8 mouse cellular contexts compared by ENCODE assay signal in the genomic region with DNA sequence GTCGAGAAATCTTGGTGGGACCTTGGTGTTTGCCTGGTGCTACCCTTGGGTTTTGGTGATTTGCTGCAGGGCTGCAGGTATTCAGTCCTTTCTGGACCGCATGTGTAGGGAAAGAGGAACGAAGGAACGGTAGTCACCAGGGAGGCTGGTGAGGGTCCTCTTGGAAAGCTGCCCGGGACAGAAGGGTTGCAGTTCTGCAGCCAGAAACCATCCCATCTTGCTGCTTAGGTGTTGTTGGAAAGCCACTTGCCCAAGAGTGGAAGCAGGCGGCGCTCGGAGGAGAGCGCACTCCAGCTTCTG. TPM values are rescaled to one million over a fixed set of nuclear protein-coding genes. Genes with fewer than 3 reads are reported as not detected.
DNase-seq lines count a peak whose midpoint lies in the region; ATAC-seq and TF ChIP-seq lines count a peak whose summit lies in the region.

No protein-coding gene starts in this region.

- no peaks in the 10 kb centered on the region for H3K36me3 ChIP-seq in kidney, embryonic 16.5 days (ENCODE audit: insufficient read depth, low read length)
- no peaks in the 10 kb centered on the region for H3K36me3 ChIP-seq in hindbrain, embryonic 12.5 days
- no peaks in the 10 kb centered on the region for H3K36me3 ChIP-seq in midbrain, embryonic 12.5 days

- no peaks in the 10 kb centered on the region for H3K27me3 ChIP-seq in kidney, embryonic 16.5 days (ENCODE audit: insufficient read depth, low read length)
- no peaks in the 10 kb centered on the region for H3K27me3 ChIP-seq in cerebellum, adult 2 months (ENCODE audit: control insufficient read depth, insufficient read depth, low read length)
- no peaks in the 10 kb centered on the region for H3K27me3 ChIP-seq in hindbrain, embryonic 12.5 days
- H3K27me3 ChIP-seq in midbrain, embryonic 12.5 days = no peaks in the 10 kb centered on the region

- TF ChIP-seq CTCF in cerebellum, adult 2 months (IDR thresholded peaks at IDR 0.05; ENCODE audit: borderline replicate concordance, insufficient read depth, low read depth, low read length) = no peak

- no peak for TF ChIP-seq POLR2A in cerebellum, adult 2 months (IDR thresholded peaks at IDR 0.05; ENCODE audit: borderline replicate concordance, insufficient read depth, low read length)

- peak overlapping the region; percentile 95 for H3K4me3 ChIP-seq in kidney, embryonic 16.5 days (ENCODE audit: low read length)
- peak overlapping the region; percentile 85 for H3K4me3 ChIP-seq in cerebellum, adult 2 months (replicated peaks; ENCODE audit: insufficient read depth, low read depth, low read length)
- H3K4me3 ChIP-seq in hindbrain, embryonic 12.5 days = peak overlapping the region; percentile 85
- H3K4me3 ChIP-seq in midbrain, embryonic 12.5 days = peak overlapping the region; percentile 85

- peak overlapping the region; percentile 93 for H3K4me2 ChIP-seq in kidney, embryonic 16.5 days (replicated peaks; ENCODE audit: low read depth, low read length)
- H3K4me2 ChIP-seq in hindbrain, embryonic 12.5 days (replicated peaks) = peak overlapping the region; percentile 87
- peak overlapping the region; percentile 84 for H3K4me2 ChIP-seq in midbrain, embryonic 12.5 days (replicated peaks)

- H3K9ac ChIP-seq in kidney, embryonic 16.5 days (replicated peaks; ENCODE audit: low read length) = peak overlapping the region; percentile 96
- H3K9ac ChIP-seq in hindbrain, embryonic 12.5 days = peak overlapping the region; percentile 85
- H3K9ac ChIP-seq in midbrain, embryonic 12.5 days (replicated peaks) = peak overlapping the region; percentile 92

- peaks cover 2% of the 10 kb centered on the region; the same call in 1 of the 2 replicates for H3K9me3 ChIP-seq in kidney, embryonic 16.5 days (ENCODE audit: low read length)
- no peaks in the 10 kb centered on the region for H3K9me3 ChIP-seq in hindbrain, embryonic 12.5 days (replicated peaks)
- no peaks in the 10 kb centered on the region for H3K9me3 ChIP-seq in midbrain, embryonic 12.5 days

- ATAC-seq in kidney, embryonic 16.5 days (ENCODE audit: low FRiP score, low TSS enrichment) = 0 out of 2 replicates have a peak, but pooled peaks have one; percentile 50
- ATAC-seq in hindbrain, embryonic 12.5 days (ENCODE audit: low FRiP score) = peak; percentile 49; the same call in 1 of the 2 replicates
- peak; percentile 31 for ATAC-seq in midbrain, embryonic 12.5 days (ENCODE audit: low FRiP score, low read depth)
- no peak for ATAC-seq in activated CD4-positive, CD25-positive, alpha-beta regulatory T cell, adult 4 months

- peak overlapping the region; percentile 95 for H3K27ac ChIP-seq in kidney, embryonic 16.5 days (ENCODE audit: low read length)
- H3K27ac ChIP-seq in cerebellum, adult 2 months (ENCODE audit: insufficient read depth, low read length) = peak overlapping the region; percentile 27; the same call in 1 of the 2 replicates
- H3K27ac ChIP-seq in hindbrain, embryonic 12.5 days = peak overlapping the region; percentile 87
- H3K27ac ChIP-seq in midbrain, embryonic 12.5 days (replicated peaks) = peak overlapping the region; percentile 79

- H3K4me1 ChIP-seq in kidney, embryonic 16.5 days (ENCODE audit: insufficient read depth, low read length) = peaks cover 18% of the 10 kb centered on the region
- peaks cover 5% of the 10 kb centered on the region; the same call in 1 of the 2 replicates for H3K4me1 ChIP-seq in cerebellum, adult 2 months (ENCODE audit: control insufficient read depth, insufficient read depth, low read length)
- H3K4me1 ChIP-seq in hindbrain, embryonic 12.5 days = peaks cover 9% of the 10 kb centered on the region
- peaks cover 17% of the 10 kb centered on the region for H3K4me1 ChIP-seq in midbrain, embryonic 12.5 days

- DNase-seq in kidney, postnatal 14 days = no peak
- DNase-seq in cerebellum, adult 2 months = peak; percentile 59 to 65
- DNase-seq in spleen, postnatal 14 days (ENCODE audit: low spot score in 2 of 2) = no peak
- DNase-seq in adrenal gland, adult (ENCODE audit: inconsistent age in 2 of 2, low spot score in 1 of 2) = no peak

- WGBS in kidney, embryonic 16.5 days = 0% methylated on average over 9 of the region's 9 CpGs
- WGBS in cerebellum, adult 2 months = under 1% methylated on average over 9 of the region's 9 CpGs
- WGBS in hindbrain, embryonic 12.5 days = 2% methylated on average over 9 of the region's 9 CpGs
- 2% methylated on average over 9 of the region's 9 CpGs for WGBS in midbrain, embryonic 12.5 days

RNA-seq across cellular contexts. Expression of gene Ap3b1, which starts 0.7 kb away (rescaled TPM):
- polyA plus RNA-seq in kidney, embryonic 16.5 days (2015; fragmentation: Nextera tagmentation; extraction: Ambion mirVana) = 48.4 and 48.6 TPM in 2 replicates
- polyA plus RNA-seq in cerebellum, adult 2 months (2012; rRNA removed) = 33.0 and 34.4 TPM in 2 replicates
- 40.5 and 43.9 TPM in 2 replicates for polyA plus RNA-seq in hindbrain, embryonic 12.5 days (2016; fragmentation: Nextera tagmentation; extraction: Ambion mirVana)
- polyA plus RNA-seq in midbrain, embryonic 12.5 days (2016; fragmentation: Nextera tagmentation; extraction: Ambion mirVana) = 36.0 and 39.8 TPM in 2 replicates
- polyA plus RNA-seq in activated CD4-positive, CD25-positive, alpha-beta regulatory T cell, adult 4 months (2017; shearing (Covaris generic)) = 10 to 100 TPM; 32.9 to 45.2 TPM

Comparison
In these comparisons a context has a peak if more than half of its experiments do, and no peak if none do; other contexts are left out.
1. H3K27ac ChIP-seq: peak in every context shown above with its lines; median percentile 95 in kidney, embryonic 16.5 days; 87 in hindbrain, embryonic 12.5 days; 79 in midbrain, embryonic 12.5 days; 27 in cerebellum, adult 2 months.
2. DNase-seq: peak in cerebellum, adult 2 months (2 of 2); none in kidney, postnatal 14 days (single experiment), spleen, postnatal 14 days (0 of 2) and adrenal gland, adult (0 of 2).
3. Peak in every context shown above with its lines, with median percentiles within 50 percentile points of each other: H3K4me2 ChIP-seq, H3K4me3 ChIP-seq and H3K9ac ChIP-seq.